Mouse (Mus musculus) neural tube, embryonic 12.5 days (tissue): ENCODE data around the gene Vmn2r32. TPM values are rescaled to one million over a fixed set of nuclear protein-coding genes. Genes with fewer than 3 reads are reported as not detected.
"Not testable (repeated sequence)": the region's sequence is repeated elsewhere in the genome, so short reads cannot be mapped to it uniquely, and the experiment has no call there.

Experiments
- ATAC-seq: fragments of 200-750 bp; cut with Nextera tagmentation; 2 replicates; pipeline ENCODE4 v1.8.0; 2017; ENCODE audit warnings: low read depth, mild to moderate bottlenecking, moderate TSS enrichment, moderate library complexity; ENCODE audit not compliant: low FRiP score
- H3K27ac ChIP-seq: fragments of 300-500 bp; sonication (generic); 2 replicates; pipeline ENCODE4 v1.5.1; 2016
- H3K27me3 ChIP-seq: fragments of 300-500 bp; sonication (generic); replicated peaks from 2 replicates; pipeline ENCODE4 v1.6.1; 2016; ENCODE audit warnings: mild to moderate bottlenecking
- H3K36me3 ChIP-seq: fragments of 300-500 bp; sonication (generic); 2 replicates; pipeline ENCODE4 v1.6.1; 2016; ENCODE audit warnings: mild to moderate bottlenecking
- H3K4me1 ChIP-seq: fragments of 300-500 bp; sonication (generic); 2 replicates; pipeline ENCODE4 v1.6.1; 2016
- H3K4me2 ChIP-seq: fragments of 300-500 bp; sonication (generic); replicated peaks from 2 replicates; pipeline ENCODE4 v1.6.1; 2016; ENCODE audit warnings: mild to moderate bottlenecking
- H3K4me3 ChIP-seq: fragments of 300-500 bp; sonication (generic); 2 replicates; pipeline ENCODE4 v1.5.1; 2016
- H3K9ac ChIP-seq: fragments of 300-500 bp; sonication (generic); 2 replicates; pipeline ENCODE4 v1.6.1; 2016; ENCODE audit warnings: mild to moderate bottlenecking
- H3K9me3 ChIP-seq: fragments of 300-500 bp; sonication (generic); 2 replicates; pipeline ENCODE4 v1.6.1; 2016; ENCODE audit warnings: mild to moderate bottlenecking
- WGBS: fragments of 180-500 bp; shearing (Covaris S2); methylation state at CpG from one replicate; pipeline ENCODE4 v1.1.7; 2016; 5-methylcytosine and 5-hydroxymethylcytosine counted together
- polyA plus RNA-seq: library from polyadenylated mRNA; unstranded; fragments of >200 nt; fragmentation: Nextera tagmentation; extraction: Ambion mirVana; gene quantifications from 2 replicates; pipeline ENCODE4 v1.2.1, GENCODE M21; 2016

The Vmn2r32 gene
- not detected in 2 replicates for polyA plus RNA-seq

DNA sequence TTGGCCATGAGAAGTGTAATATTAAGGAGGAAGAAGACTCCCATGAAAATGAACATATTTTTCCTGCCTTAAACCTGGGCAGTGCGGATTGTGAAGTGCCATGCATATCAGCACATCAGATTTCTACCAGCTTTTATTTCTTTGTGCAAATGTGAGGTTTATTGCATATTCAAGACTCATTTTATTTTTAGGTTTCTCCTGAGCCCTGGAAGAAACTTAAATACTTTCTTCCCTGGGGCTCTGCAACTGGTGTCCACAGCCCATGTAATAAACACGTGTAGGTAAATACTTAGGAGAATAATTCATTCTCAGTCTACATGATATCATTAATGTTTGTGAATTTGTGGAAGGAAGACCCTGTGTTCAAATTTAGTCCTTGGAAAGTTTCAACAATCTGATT is at the start of gene Vmn2r32:
Gene Vmn2r32 (minus strand): TSS at position 101 of the 400 bp plus-strand sequence.
- H3K27me3 ChIP-seq, H3K27ac ChIP-seq, H3K36me3 ChIP-seq, ATAC-seq, H3K4me3 ChIP-seq, H3K9ac ChIP-seq, H3K4me2 ChIP-seq, H3K4me1 ChIP-seq, H3K9me3 ChIP-seq: not testable (repeated sequence)
- WGBS = 53% methylated on average over 1 of the region's 2 CpGs

Other genes starting within 250 kb of the Vmn2r32 start
- gene Vmn2r29, start 232.7 kb downstream of the Vmn2r32 start, polyA plus RNA-seq = 0.43 and 0.83 TPM in 2 replicates
- gene Gm45844, start 201.7 kb downstream of the Vmn2r32 start, polyA plus RNA-seq = 2.5 and 3.5 TPM in 2 replicates
- gene Clcn4, start 179.2 kb downstream of the Vmn2r32 start, polyA plus RNA-seq = 107 and 108 TPM in 2 replicates
- not detected in 2 replicates for gene Vmn2r30, start 142.4 kb downstream of the Vmn2r32 start, polyA plus RNA-seq
- not detected in 2 replicates for gene Gm45783, start 105.4 kb downstream of the Vmn2r32 start, polyA plus RNA-seq
- gene Vmn2r31, start 80.3 kb downstream of the Vmn2r32 start, polyA plus RNA-seq = not detected in 2 replicates
- not detected in 2 replicates for gene Vmn2r33, start 86.8 kb upstream of the Vmn2r32 start, polyA plus RNA-seq
- gene Vmn2r34, start 209.5 kb upstream of the Vmn2r32 start, polyA plus RNA-seq = not detected in 2 replicates